Mouse (Mus musculus) layer of hippocampus, postnatal 25 days (tissue): ENCODE data around the gene Adam26b. TPM values are rescaled to one million over a fixed set of nuclear protein-coding genes. Genes with fewer than 3 reads are reported as not detected.
"Not testable (repeated sequence)": the region's sequence is repeated elsewhere in the genome, so short reads cannot be mapped to it uniquely, and the experiment has no call there.

Source experiments
- DNase-seq, 2 experiments: peaks; one replicate each; pipeline ENCODE4 v3.0.0; 2022; ENCODE audit warnings: mixed read lengths in 2 of 2, low spot score in 1 of 2; ENCODE audit errors: extremely low spot score in 1 of 2
- total RNA-seq, 2 experiments: library from RNA; stranded (reverse); gene quantifications; 2 replicates each; pipeline ENCODE4 v1.2.3; 2021

The Adam26b gene
- total RNA-seq: not detected

DNA sequence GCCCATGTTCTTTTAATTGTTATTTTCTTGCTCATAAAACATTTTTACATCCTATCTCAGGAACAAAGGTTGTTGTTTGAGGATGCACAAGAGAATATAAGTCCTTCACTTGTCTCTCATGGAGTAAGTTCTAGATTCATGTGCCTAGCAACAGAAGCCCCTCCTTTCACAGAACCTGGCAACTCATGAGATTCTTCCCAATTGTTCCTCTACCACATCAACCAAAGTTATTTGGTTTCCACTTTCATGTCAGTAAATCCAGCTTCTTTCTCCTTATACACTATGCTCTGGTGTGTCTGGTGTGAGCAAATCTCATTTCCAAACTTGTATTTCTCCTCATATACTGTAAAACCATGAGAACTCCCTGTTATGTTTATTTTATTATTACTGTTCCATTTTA, at the start of gene Adam26b:
Gene Adam26b, minus strand, starts transcription at position 101 of the 400 bp plus-strand sequence.
- not testable (repeated sequence) for DNase-seq

DNA sequence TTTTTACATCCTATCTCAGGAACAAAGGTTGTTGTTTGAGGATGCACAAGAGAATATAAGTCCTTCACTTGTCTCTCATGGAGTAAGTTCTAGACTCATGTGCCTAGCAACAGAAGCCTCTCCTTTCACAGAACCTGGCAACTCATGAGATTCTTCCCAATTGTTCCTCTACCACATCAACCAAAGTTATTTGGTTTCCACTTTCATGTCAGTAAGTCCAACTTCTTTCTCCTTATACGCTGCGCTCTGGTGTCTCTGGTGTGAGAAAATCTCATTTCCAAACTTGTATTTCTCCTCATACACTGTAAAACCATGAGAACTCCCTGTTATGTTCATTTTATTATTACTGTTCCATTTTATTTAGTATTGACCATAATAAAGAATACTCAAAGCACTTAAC, 48.7 kb upstream of the Adam26b start, which contains the start of gene Adam26a:
Gene Adam26a, minus strand, starts transcription at position 101 of the 400 bp plus-strand sequence.
- DNase-seq: not testable (repeated sequence)

Other genes with a start within 250 kb of the Adam26b start
- gene Zfp42, start 221.1 kb downstream of the Adam26b start, total RNA-seq: not detected
- gene Adam26a, start 48.6 kb upstream of the Adam26b start, total RNA-seq: not detected
- not detected for gene Gm5346, start 99.2 kb upstream of the Adam26b start, total RNA-seq
- gene Adam34, start 181.9 kb upstream of the Adam26b start, total RNA-seq: not detected